Mouse (Mus musculus) CH12.LX (cell line): Measurements from ENCODE around the gene Rbm25. TPM values are rescaled to one million over a fixed set of nuclear protein-coding genes. Genes with fewer than 3 reads are reported as not detected.
"Not testable (repeated sequence)": the region's sequence is repeated elsewhere in the genome, so short reads cannot be mapped to it uniquely, and the experiment has no call there.

Experiments
- DNase-seq: peaks from one replicate; pipeline ENCODE4 v3.0.0-alpha.2; 2013; ENCODE audit errors: extremely low read depth
- H3K27ac ChIP-seq: 2 replicates; pipeline ENCODE4 v1.5.1; 2012; ENCODE audit warnings: low read depth, mild to moderate bottlenecking, control low read depth, moderate library complexity; ENCODE audit not compliant: insufficient read depth
- H3K27me3 ChIP-seq: replicated peaks from 2 replicates; pipeline ENCODE3; 2012; ENCODE audit warnings: inconsistent platforms
- H3K36me3 ChIP-seq, 2 experiments: replicated peaks in 1 of 2; 2 replicates each; pipeline versions ENCODE3 to v1.6.1; 2012; ENCODE audit warnings: inconsistent platforms in 1 of 2, low read length in 1 of 2, mild to moderate bottlenecking in 1 of 2, mixed read lengths in 1 of 2, moderate library complexity in 1 of 2; ENCODE audit not compliant: control insufficient read depth in 1 of 2, insufficient read depth in 1 of 2
- H3K4me1 ChIP-seq, 2 experiments: 2 replicates each; pipeline ENCODE4 v1.6.1; 2012; ENCODE audit warnings: inconsistent platforms in 1 of 2, moderate library complexity in 1 of 2; ENCODE audit not compliant: insufficient read depth in 2 of 2, control insufficient read depth in 1 of 2
- H3K4me2 ChIP-seq: 2 replicates; pipeline ENCODE4 v1.6.1; 2012; ENCODE audit warnings: low read depth, mild to moderate bottlenecking, control low read depth; ENCODE audit not compliant: poor library complexity, insufficient read depth, severe bottlenecking
- H3K4me3 ChIP-seq, 3 experiments: fragments of 150-350 bp in 1 of 3; sonication (generic) in 1 of 3; replicated peaks in 1 of 3; 2 replicates each; pipeline versions ENCODE3 to v1.5.1; 2011 to 2012; ENCODE audit warnings: low read depth in 2 of 3, low read length in 2 of 3, mild to moderate bottlenecking in 2 of 3, moderate library complexity in 2 of 3, control low read depth in 1 of 3, improper control_type of control experiment in 1 of 3, inconsistent platforms in 1 of 3, mixed read lengths in 1 of 3; ENCODE audit not compliant: poor library complexity in 1 of 3
- H3K79me2 ChIP-seq: replicated peaks from 2 replicates; pipeline ENCODE4 v1.6.1; 2012; ENCODE audit warnings: mild to moderate bottlenecking, moderate library complexity; ENCODE audit not compliant: control insufficient read depth, poor library complexity, insufficient read depth, severe bottlenecking; ENCODE audit errors: extremely low read depth
- H3K9ac ChIP-seq: 2 replicates; pipeline ENCODE4 v1.6.1; 2012; ENCODE audit warnings: low read depth, mild to moderate bottlenecking, control low read depth, moderate library complexity; ENCODE audit not compliant: insufficient read depth
- H3K9me3 ChIP-seq: replicated peaks from 2 replicates; pipeline ENCODE3; 2012; ENCODE audit warnings: low read length, inconsistent platforms, mixed read lengths
- BHLHE40 ChIP-seq: IDR thresholded peaks from 2 replicates; pipeline ENCODE4 v1.6.1; 2011; ENCODE audit warnings: mild to moderate bottlenecking, low read depth, low read length, improper control_type of control experiment
- ETS1 ChIP-seq: conservative IDR thresholded peaks from 2 replicates; pipeline ENCODE4 v1.6.1; 2012; ENCODE audit warnings: low read depth, mild to moderate bottlenecking, inconsistent platforms, low read length, improper control_type of control experiment, moderate library complexity
- IRF4 ChIP-seq: IDR thresholded peaks from 2 replicates; pipeline ENCODE4 v1.6.1; 2014; ENCODE audit warnings: low read depth, mild to moderate bottlenecking, inconsistent platforms, low read length, improper control_type of control experiment
- JUND ChIP-seq: conservative IDR thresholded peaks from 2 replicates; pipeline ENCODE4 v1.6.1; 2011; ENCODE audit warnings: low read depth, low read length, improper control_type of control experiment
- MAZ ChIP-seq: IDR thresholded peaks from 2 replicates; pipeline ENCODE4 v1.6.1; 2012; ENCODE audit warnings: low read depth, mild to moderate bottlenecking, inconsistent platforms, low read length, improper control_type of control experiment, moderate library complexity
- MXI1 ChIP-seq: IDR thresholded peaks from 2 replicates; pipeline ENCODE4 v1.6.1; 2011; ENCODE audit warnings: mild to moderate bottlenecking, low read depth, low read length, improper control_type of control experiment
- MYC ChIP-seq: IDR thresholded peaks from 2 replicates; pipeline ENCODE4 v1.6.1; 2011; ENCODE audit warnings: low read depth, mild to moderate bottlenecking, improper control_type of control experiment, low read length
- NRF1 ChIP-seq: IDR thresholded peaks from 2 replicates; pipeline ENCODE4 v1.6.1; 2014; ENCODE audit warnings: low read depth, mild to moderate bottlenecking, inconsistent platforms, low read length, improper control_type of control experiment, moderate library complexity
- PAX5 ChIP-seq: IDR thresholded peaks from 2 replicates; pipeline ENCODE4 v1.6.1; 2012; ENCODE audit warnings: low read length, inconsistent platforms, mixed read lengths
- RCOR1 ChIP-seq: conservative IDR thresholded peaks from 2 replicates; pipeline ENCODE4 v1.6.1; 2012; ENCODE audit warnings: low read depth, mild to moderate bottlenecking, inconsistent platforms, low read length, improper control_type of control experiment
- TBP ChIP-seq: conservative IDR thresholded peaks from 2 replicates; pipeline ENCODE4 v1.6.1; 2011; ENCODE audit warnings: low read depth, low read length, improper control_type of control experiment
- UBTF ChIP-seq: IDR thresholded peaks from 2 replicates; pipeline ENCODE4 v1.6.1; 2012; ENCODE audit warnings: low read depth, mild to moderate bottlenecking, inconsistent platforms, low read length, improper control_type of control experiment, moderate library complexity
- ZKSCAN1 ChIP-seq: IDR thresholded peaks from 2 replicates; pipeline ENCODE4 v1.6.1; 2012; ENCODE audit warnings: low read depth, inconsistent platforms, low read length, improper control_type of control experiment, borderline replicate concordance
- ZNF384 ChIP-seq: IDR thresholded peaks from 2 replicates; pipeline ENCODE4 v1.6.1; 2012; ENCODE audit warnings: low read depth, low read length, improper control_type of control experiment, inconsistent platforms
- dilution Hi-C: fragments of 300-500 bp; cut with MboI; formaldehyde crosslinking; loops from 2 replicates; pipeline ENCODE4 v1.14.3; 2020; ENCODE audit warnings: low sequenced_read_pairs; ENCODE audit not compliant: extremely low pct_unique_long_range_greater_than_20kb, extremely low pct_ligation_motif_present
- in situ Hi-C: fragments of 300-500 bp; cut with MboI; formaldehyde crosslinking; loops from 3 replicates; pipeline ENCODE4 v1.14.3; 2019; ENCODE audit warnings: low sequenced_read_pairs, low pct_ligation_motif_present, low pct_unique_long_range_greater_than_20kb, mixed read lengths
- polyA plus RNA-seq: library from polyadenylated mRNA; unstranded; fragments of >175 nt; gene quantifications from 2 replicates; pipeline ENCODE4 v1.2.1, GENCODE M21; 2012; ENCODE audit warnings: low read depth; ENCODE audit not compliant: insufficient read length
- total RNA-seq, 2 experiments: library from RNA; depleted of rRNA; stranded (reverse); fragments of 300-350 nt in 1 of 2; fragments of >200 nt in 1 of 2; gene quantifications; 2 replicates each; pipeline ENCODE4 v1.2.3; 2012 to 2014

Rbm25 gene
- total and polyA plus RNA-seq, 3 experiments: 58.6 to 227 (median 97.5) TPM

GRCm38 (mm10) chr12:83597881-83598280 lies 33.2 kb upstream of the Rbm25 start:
- no peak for TF ChIP-seq ZKSCAN1
- TF ChIP-seq RCOR1: no peak
- TF ChIP-seq IRF4: no peak
- TF ChIP-seq UBTF: no peak
- no peak for TF ChIP-seq BHLHE40
- TF ChIP-seq JUND: no peak
- no peak for TF ChIP-seq ZNF384
- dilution Hi-C loops (no loop called here), in situ Hi-C loops (no loop called here)
- no peaks in the 10 kb centered on the region for H3K27me3 ChIP-seq
- H3K4me3 ChIP-seq: no peak overlapping the region
- H3K4me1 ChIP-seq: peaks cover 5 to 27% of the 10 kb centered on the region in 2 experiments; a peak in 3 of 4 replicates
- H3K9ac ChIP-seq: no peak overlapping the region; the same call in 1 of the 2 replicates
- no peak for DNase-seq
- H3K27ac ChIP-seq: no peak overlapping the region
- H3K4me2 ChIP-seq: no peak overlapping the region
- peaks cover 3 to 17% of the 10 kb centered on the region in 2 experiments for H3K36me3 ChIP-seq
- H3K9me3 ChIP-seq: no peaks in the 10 kb centered on the region
- H3K79me2 ChIP-seq: peaks cover 3% of the 10 kb centered on the region; the same call in 1 of the 2 replicates

- H3K27me3 ChIP-seq: no peaks in the 10 kb centered on the region
- in situ Hi-C loops: no loop called here
Measured at GRCm38 (mm10) chr12:83602285-83602684, 28.8 kb upstream of the Rbm25 start.

GRCm38 (mm10) chr12:83606411-83606810 lies 24.6 kb upstream of the Rbm25 start:
- H3K36me3 ChIP-seq, dilution Hi-C loops, H3K9me3 ChIP-seq, H3K4me3 ChIP-seq, H3K79me2 ChIP-seq, in situ Hi-C loops, H3K27ac ChIP-seq, H3K27me3 ChIP-seq, H3K9ac ChIP-seq, H3K4me2 ChIP-seq, H3K4me1 ChIP-seq, DNase-seq: not testable (repeated sequence)

More at GRCm38 (mm10) chr12:83602285-83602684, 28.8 kb upstream of the Rbm25 start:
- Histone ChIP-seq H3K4me2 (no peak overlapping the region), H3K4me1 (peaks cover 0 to 4% of the 10 kb centered on the region in 2 experiments; a peak in 1 of 4 replicates), H3K36me3 (no peaks in the 10 kb centered on the region), H3K4me3 (no peak overlapping the region), H3K9ac (no peak overlapping the region), H3K9me3 (no peaks in the 10 kb centered on the region), H3K79me2 (no peaks in the 10 kb centered on the region), H3K27ac (no peak overlapping the region)
- dilution Hi-C loops: no loop called here
- DNase-seq: no peak
- TF ChIP-seq ZNF384 (no peak), PAX5 (no peak), MXI1 (no peak), ETS1 (no peak), MAZ (no peak), MYC (no peak), NRF1 (no peak), IRF4 (no peak), JUND (no peak), TBP (no peak)
